Comparison of ENCODE assay signal across 30 mouse cellular contexts in the genomic region with DNA sequence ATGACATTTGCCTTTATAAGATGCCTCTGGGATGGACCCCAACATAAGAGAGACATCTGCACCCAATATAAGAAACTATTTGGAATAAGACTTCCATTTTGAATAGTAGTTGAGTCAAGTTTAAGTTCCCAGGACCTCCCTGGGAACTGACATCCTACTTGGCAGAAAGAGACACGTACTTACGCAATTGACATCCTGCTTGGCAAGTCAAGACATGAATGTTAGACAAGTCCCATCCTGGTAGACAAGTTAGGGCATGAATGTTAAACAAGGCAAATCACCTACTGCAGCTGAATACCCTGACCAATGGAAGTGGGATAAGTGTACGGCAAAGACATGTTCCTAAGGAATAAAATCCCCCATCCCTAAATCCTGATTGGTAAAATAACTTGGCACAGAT. TPM values are rescaled to one million over a fixed set of nuclear protein-coding genes. Genes with fewer than 3 reads are reported as not detected.
DNase-seq lines count a peak whose midpoint lies in the region.
"Had no signal": no experiment of that assay in that cellular context is flagged by ENCODE, and none has a peak within 500 bp of the region (broad histone marks: within the 10 kb centered on the region; RNA-seq: fewer than 3 reads in every experiment).

No protein-coding gene starts in this region.

- DNase-seq in adrenal gland, postnatal 14 days, result peak; percentile 23
- DNase-seq in adrenal gland, postnatal 36 days, result no peak
- DNase-seq in 3T3-L1 (ENCODE audit: low read depth, low spot score) (peak; percentile 36), NIH3T3 (ENCODE audit: low read depth) (peak; percentile 25)
- DNase-seq in gonadal fat pad, adult 2 months (ENCODE audit: low read depth), result peak; percentile 17
- no peak for DNase-seq in frontal cortex, postnatal 10 days (ENCODE audit: low spot score in 2 of 2)
- no peak for DNase-seq in Muller cell, postnatal 12 days (ENCODE audit: inconsistent ontology term)
- DNase-seq: adrenal gland, adult 2 months; cerebellum, adult 11-12 months; cerebellum, adult 9-10 months; cerebellum, postnatal 25 days; forebrain, postnatal 0 days; gastrocnemius, adult 2 months; gastrocnemius, postnatal 25 days; heart, adult 18-20 months; heart, postnatal 14 days; kidney, adult 8-10 months had no signal

RNA-seq across cellular contexts. Expression of a gene that starts 9.1 kb away (rescaled TPM):
- not detected in 2 replicates for total RNA-seq in adrenal gland, postnatal 14 days (2021)
- total RNA-seq in adrenal gland, postnatal 36 days (2021), result not detected
- polyA plus RNA-seq in gonadal fat pad, adult 2 months (2012; rRNA removed), result 0.45 TPM in 1 of 2 replicates, not detected in the other
- total RNA-seq: adrenal gland, adult 2 months; forebrain, postnatal 0 days; gastrocnemius, adult 2 months; gastrocnemius, postnatal 25 days; heart, adult 18-20 months; heart, postnatal 14 days; hematopoietic stem cell, adult 5-6 weeks had no signal
- polyA plus RNA-seq: activated CD4-positive, CD25-positive, alpha-beta regulatory T cell, adult 4 months; brain, embryonic 14.5 days; embryonic facial prominence, embryonic 13.5 days; forebrain, embryonic 13.5 days; forebrain, postnatal 0 days; G1E; heart, embryonic 11.5 days; heart, embryonic 15.5 days; hindbrain, embryonic 16.5 days; inflammation-experienced regulatory T-cells, adult 6 months; intestine, postnatal 0 days; Patski had no signal

RNA-seq across cellular contexts. Expression of a gene that starts 9.3 kb away (rescaled TPM):
- 426 and 514 TPM in 2 replicates for total RNA-seq in adrenal gland, postnatal 14 days (2021)
- 1,000 to 10,000 TPM in 1 of 2 experiments, 100 to 1,000 TPM in 1; 477 to 1,743 TPM for total RNA-seq in adrenal gland, postnatal 36 days (2021)
- polyA plus RNA-seq in gonadal fat pad, adult 2 months (2012; rRNA removed), result 1.1 and 1.2 TPM in 2 replicates
- total RNA-seq: forebrain, postnatal 0 days; gastrocnemius, adult 2 months; gastrocnemius, postnatal 25 days; hematopoietic stem cell, adult 5-6 weeks had no signal
- polyA plus RNA-seq: embryonic facial prominence, embryonic 13.5 days; forebrain, postnatal 0 days; G1E; hindbrain, embryonic 16.5 days; Patski had no signal

RNA-seq across cellular contexts. Expression of a gene that starts 21.4 kb away (rescaled TPM):
- total RNA-seq in adrenal gland, postnatal 14 days (2021), result not detected in 2 replicates
- total RNA-seq in adrenal gland, postnatal 36 days (2021), result not detected
- polyA plus RNA-seq in gonadal fat pad, adult 2 months (2012; rRNA removed), result 0.38 TPM in 1 of 2 replicates, not detected in the other
- total RNA-seq: adrenal gland, adult 2 months; adrenal gland, postnatal 4 days; forebrain, postnatal 0 days; gastrocnemius, adult 2 months; gastrocnemius, postnatal 25 days; heart, adult 18-20 months; heart, postnatal 14 days; hematopoietic stem cell, adult 5-6 weeks had no signal
- polyA plus RNA-seq: activated CD4-positive, CD25-positive, alpha-beta regulatory T cell, adult 4 months; brain, embryonic 14.5 days; embryonic facial prominence, embryonic 13.5 days; forebrain, embryonic 13.5 days; forebrain, postnatal 0 days; G1E; heart, embryonic 11.5 days; heart, embryonic 15.5 days; hindbrain, embryonic 16.5 days; inflammation-experienced regulatory T-cells, adult 6 months; intestine, postnatal 0 days; Patski had no signal

RNA-seq across cellular contexts. Expression of a gene that starts 31.7 kb away (rescaled TPM):
- not detected in 2 replicates for total RNA-seq in adrenal gland, postnatal 14 days (2021)
- not detected for total RNA-seq in adrenal gland, postnatal 36 days (2021)
- 38.9 and 62.2 TPM in 2 replicates for polyA plus RNA-seq in gonadal fat pad, adult 2 months (2012; rRNA removed)
- total RNA-seq: adrenal gland, adult 2 months; adrenal gland, postnatal 4 days; forebrain, postnatal 0 days; G1E; gastrocnemius, adult 2 months; gastrocnemius, postnatal 25 days; heart, adult 18-20 months; heart, postnatal 14 days; hematopoietic stem cell, adult 5-6 weeks had no signal
- polyA plus RNA-seq: activated CD4-positive, CD25-positive, alpha-beta regulatory T cell, adult 4 months; adrenal gland, adult 2 months; brain, embryonic 14.5 days; embryonic facial prominence, embryonic 13.5 days; forebrain, embryonic 13.5 days; forebrain, postnatal 0 days; G1E; heart, embryonic 11.5 days; heart, embryonic 15.5 days; hindbrain, embryonic 16.5 days; inflammation-experienced regulatory T-cells, adult 6 months; intestine, postnatal 0 days; Patski had no signal

RNA-seq across cellular contexts. Expression of a gene that starts 40.3 kb away (rescaled TPM):
- total RNA-seq in adrenal gland, postnatal 14 days (2021), result not detected in 2 replicates
- not detected for total RNA-seq in adrenal gland, postnatal 36 days (2021)
- not detected in 2 replicates for polyA plus RNA-seq in gonadal fat pad, adult 2 months (2012; rRNA removed)
- total RNA-seq: adrenal gland, adult 2 months; adrenal gland, postnatal 4 days; forebrain, postnatal 0 days; G1E; gastrocnemius, adult 2 months; gastrocnemius, postnatal 25 days; heart, adult 18-20 months; heart, postnatal 14 days; hematopoietic stem cell, adult 5-6 weeks had no signal
- polyA plus RNA-seq: activated CD4-positive, CD25-positive, alpha-beta regulatory T cell, adult 4 months; adrenal gland, adult 2 months; brain, embryonic 14.5 days; forebrain, embryonic 13.5 days; G1E; inflammation-experienced regulatory T-cells, adult 6 months; intestine, postnatal 0 days; Patski had no signal

Comparison
In these comparisons a context has a peak if more than half of its experiments do, and no peak if none do; other contexts are left out.
1. DNase-seq: peak in adrenal gland, postnatal 14 days (single experiment), 3T3-L1 (single experiment), NIH3T3 (single experiment) and gonadal fat pad, adult 2 months (single experiment); none in adrenal gland, postnatal 36 days (0 of 2), frontal cortex, postnatal 10 days (0 of 2) and Muller cell, postnatal 12 days (single experiment).